Mouse (Mus musculus): Measurements from ENCODE around the gene Cdk5r2. TPM values are rescaled to one million over a fixed set of nuclear protein-coding genes. Genes with fewer than 3 reads are reported as not detected.

The Cdk5r2 gene
- total RNA-seq, 2 experiments from 2014 or later, result 0.12 to 0.18 TPM

- peak in 1 of 2 experiments; percentile 46 for DNase-seq (ENCODE audit: low spot score in 2 of 2)
These were observed 36.8 kb downstream of the Cdk5r2 start for GRCm38 (mm10) chr1:74891513-74891912.

- DNase-seq (ENCODE audit: low spot score in 2 of 2), result no peak
These were observed 37.8 kb downstream of the Cdk5r2 start for GRCm38 (mm10) chr1:74892351-74893133.

GRCm38 (mm10) chr1:74893134-74893855 is 38.6 kb downstream of the Cdk5r2 start, which contains the start of gene Cryba2:
Cryba2 (minus strand) TSS chr1:74893143.
- no peak for DNase-seq (ENCODE audit: low spot score in 2 of 2)

DNA sequence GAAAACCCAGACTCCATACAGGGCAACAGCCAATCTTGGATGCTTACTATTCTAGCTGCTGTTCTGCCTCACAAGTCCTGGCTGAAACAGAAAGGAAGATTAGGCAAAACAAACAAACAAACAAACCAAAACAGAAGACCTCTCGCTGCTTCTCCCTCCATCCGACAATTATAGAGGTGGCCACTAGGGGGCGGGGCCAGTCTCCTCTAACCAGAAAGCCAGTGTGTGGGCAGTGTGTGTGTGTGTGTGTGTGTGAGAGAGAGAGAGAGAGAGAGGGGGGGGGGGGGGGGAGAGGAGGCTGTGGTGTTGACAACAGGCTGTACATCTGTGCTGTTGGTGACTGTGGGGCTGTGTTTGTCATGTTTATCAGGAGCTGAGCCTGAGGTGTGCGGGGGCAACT is 40.2 kb downstream of the Cdk5r2 start:
- peak in 1 of 2 experiments; percentile 62 for DNase-seq (ENCODE audit: low spot score in 2 of 2)

DNA sequence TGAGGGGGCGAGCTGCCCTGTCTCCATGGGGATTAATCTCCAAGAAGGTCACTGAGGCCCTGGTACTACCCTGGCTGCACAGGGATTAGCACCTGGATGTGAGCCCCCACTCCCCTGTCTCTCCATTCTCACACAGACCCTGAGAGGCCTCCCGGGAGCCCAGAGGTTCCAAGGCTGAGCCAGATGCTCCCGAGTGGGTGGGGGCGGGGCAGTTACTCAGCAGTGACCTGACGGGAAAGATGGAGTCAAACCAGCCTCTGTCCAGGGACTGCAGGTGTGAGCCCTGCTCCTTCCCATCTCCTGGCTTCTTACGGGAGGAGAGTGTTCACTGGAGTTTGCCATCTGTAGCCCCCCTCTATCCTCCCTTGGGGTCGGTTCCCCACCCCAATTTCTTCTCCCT is 43.2 kb downstream of the Cdk5r2 start:
- DNase-seq (ENCODE audit: low spot score in 2 of 2), result no peak

GRCm38 (mm10) chr1:74898656-74899431 is 44.1 kb downstream of the Cdk5r2 start:
- DNase-seq (ENCODE audit: low spot score in 2 of 2), result no peak

DNA sequence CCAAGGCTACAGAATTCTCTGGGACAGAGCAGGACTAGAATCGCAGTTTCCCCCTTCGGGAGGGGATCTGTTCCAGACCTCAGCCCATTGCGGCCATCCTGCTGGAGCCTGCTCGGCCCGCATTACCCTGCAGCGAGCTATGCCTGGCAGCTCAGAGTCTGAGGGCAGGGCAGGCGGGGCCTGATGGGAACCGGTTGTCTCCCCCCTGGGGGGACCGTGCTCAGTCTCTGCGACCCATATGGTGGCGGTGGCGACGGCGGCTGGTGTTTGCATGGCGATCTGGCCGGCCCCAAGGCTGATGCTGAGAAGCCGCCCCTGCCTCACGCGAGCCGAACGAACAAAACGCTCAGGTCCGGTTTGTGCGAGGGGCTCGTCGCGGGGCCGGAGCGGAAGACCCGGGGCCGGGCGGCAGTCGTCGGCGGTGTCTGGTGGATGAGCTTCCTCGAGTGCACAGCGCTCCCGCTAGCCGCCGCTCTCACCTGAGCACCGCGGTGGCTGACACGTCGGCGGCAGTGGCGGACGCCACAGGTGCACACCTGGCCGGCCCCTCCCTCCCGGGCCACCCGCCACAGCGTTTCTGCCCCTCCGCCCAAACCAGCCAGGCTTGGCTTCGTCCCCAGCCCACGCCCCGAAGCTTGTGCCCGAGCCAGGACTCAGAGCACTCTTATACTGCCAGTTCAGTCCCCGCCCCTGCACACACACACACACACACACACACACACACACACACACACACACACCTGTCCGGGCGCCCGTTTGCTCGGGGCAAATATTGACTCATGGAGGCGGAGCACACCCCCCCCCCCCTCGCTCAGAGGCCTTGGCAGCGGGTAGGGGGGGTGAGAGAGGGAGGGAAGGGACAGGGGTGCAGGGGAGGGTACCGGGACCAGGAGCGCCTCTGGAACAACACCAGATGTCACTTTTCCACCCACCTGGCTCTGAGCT is 45.9 kb downstream of the Cdk5r2 start:
- DNase-seq (ENCODE audit: low spot score in 2 of 2), result no peak

DNA sequence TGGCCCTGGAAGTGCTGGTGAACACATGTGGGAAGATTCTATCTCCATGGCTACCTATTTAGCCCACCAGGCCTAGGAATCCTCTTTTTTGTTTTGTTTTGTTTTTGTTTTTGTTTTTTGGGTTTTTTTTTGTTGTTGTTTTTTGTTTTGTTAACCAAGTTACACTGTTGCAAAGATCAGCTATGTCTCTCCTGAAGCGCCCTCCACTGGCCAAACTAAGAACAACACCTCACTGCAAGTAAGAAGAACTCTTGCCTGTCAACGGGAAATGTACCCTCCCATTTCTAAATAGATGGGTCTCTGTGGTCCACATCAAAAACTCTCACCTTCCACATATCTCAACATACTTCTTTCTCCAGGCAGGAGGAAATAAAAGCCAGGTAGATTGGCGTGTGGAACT is 47.0 kb downstream of the Cdk5r2 start:
- DNase-seq (ENCODE audit: low spot score in 2 of 2), result no peak

DNA sequence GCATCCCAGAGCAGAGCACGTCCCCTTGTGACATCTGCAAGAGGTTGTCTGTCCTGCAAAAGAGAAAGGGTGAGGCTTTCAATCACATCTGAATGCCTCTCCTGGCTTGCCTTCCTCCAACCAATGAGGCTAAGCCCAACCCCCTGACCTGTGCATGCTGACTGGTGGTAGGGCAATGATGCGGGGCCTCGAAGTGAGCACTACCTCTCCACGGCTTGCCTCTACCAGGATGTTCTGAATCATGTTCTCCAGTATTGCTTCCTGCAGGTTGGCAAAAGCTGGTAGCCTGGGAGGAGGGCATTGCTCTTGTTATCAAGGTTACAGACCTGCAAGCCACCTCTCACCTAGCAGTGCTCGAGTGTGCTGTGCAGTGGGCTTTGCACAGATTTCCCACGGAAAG is 47.5 kb downstream of the Cdk5r2 start:
- no peak for DNase-seq (ENCODE audit: low spot score in 2 of 2)

Small RNA genes within 50 kb of the gene (microRNA-seq; reads per million reads assigned to microRNA genes)
- gene Mir375, result 16.7 reads per million, percentile 32 among the genes with 10 or more reads in this experiment

Other genes starting within 250 kb of the Cdk5r2 start
- gene Ttll4, start 193.2 kb upstream of the Cdk5r2 start, total RNA-seq (2021), result 10 to 100 TPM; 19.5 to 20.5 TPM
- 1 to 10 TPM; 6.5 to 6.7 TPM for gene Cyp27a1, start 141.4 kb upstream of the Cdk5r2 start, total RNA-seq (2021)
- gene Prkag3, start 105.7 kb upstream of the Cdk5r2 start, total RNA-seq (2021), result 10 to 100 TPM; 26.1 to 29.4 TPM
- gene Wnt6, start 83.0 kb upstream of the Cdk5r2 start, total RNA-seq (2021), result 1 to 10 TPM; 1.1 to 1.8 TPM
- under 1 TPM; 0.13 to 0.27 TPM for gene Wnt10a, start 63.4 kb upstream of the Cdk5r2 start, total RNA-seq (2021)
- gene Fev, start 30.5 kb downstream of the Cdk5r2 start, total RNA-seq (2021), result not detected
- gene Cryba2, start 38.2 kb downstream of the Cdk5r2 start, total RNA-seq (2021), result not detected
- not detected for gene Cfap65, start 80.7 kb downstream of the Cdk5r2 start, total RNA-seq (2021)
- gene Ihh, start 96.7 kb downstream of the Cdk5r2 start, total RNA-seq (2021), result under 1 TPM; 0.15 to 0.21 TPM